Mouse (Mus musculus) heart, embryonic 12.5 days (tissue): ENCODE measurements around the gene Map3k12. TPM values are rescaled to one million over a fixed set of nuclear protein-coding genes. Genes with fewer than 3 reads are reported as not detected.

Experiments
- ATAC-seq: fragments of 200-750 bp; cut with Nextera tagmentation; 2 replicates; pipeline ENCODE4 v1.8.0; 2017; ENCODE audit warnings: moderate TSS enrichment, moderate library complexity; ENCODE audit not compliant: insufficient number of reproducible peaks, low FRiP score
- H3K27ac ChIP-seq: fragments of 300-500 bp; sonication (generic); 2 replicates; pipeline ENCODE4 v1.5.1; 2016; ENCODE audit warnings: mild to moderate bottlenecking, moderate library complexity; ENCODE audit not compliant: poor library complexity, severe bottlenecking
- H3K27me3 ChIP-seq: fragments of 300-500 bp; sonication (generic); replicated peaks from 2 replicates; pipeline ENCODE4 v1.6.1; 2016; ENCODE audit warnings: mild to moderate bottlenecking, moderate library complexity
- H3K36me3 ChIP-seq: fragments of 300-500 bp; sonication (generic); 2 replicates; pipeline ENCODE4 v1.6.1; 2016; ENCODE audit warnings: mild to moderate bottlenecking, moderate library complexity
- H3K4me1 ChIP-seq: fragments of 300-500 bp; sonication (generic); replicated peaks from 2 replicates; pipeline ENCODE4 v1.6.1; 2016; ENCODE audit warnings: mild to moderate bottlenecking
- H3K4me2 ChIP-seq: fragments of 300-500 bp; sonication (generic); 2 replicates; pipeline ENCODE4 v1.6.1; 2016; ENCODE audit warnings: mild to moderate bottlenecking, moderate library complexity
- H3K4me3 ChIP-seq: fragments of 300-500 bp; sonication (generic); 2 replicates; pipeline ENCODE4 v1.5.1; 2016; ENCODE audit warnings: mild to moderate bottlenecking
- H3K9ac ChIP-seq: fragments of 300-500 bp; sonication (generic); 2 replicates; pipeline ENCODE4 v1.6.1; 2016; ENCODE audit warnings: mild to moderate bottlenecking, moderate library complexity
- H3K9me3 ChIP-seq: fragments of 300-500 bp; sonication (generic); replicated peaks from 2 replicates; pipeline ENCODE4 v1.6.1; 2016; ENCODE audit warnings: mild to moderate bottlenecking, moderate library complexity
- WGBS: fragments of 180-500 bp; shearing (Covaris S2); methylation state at CpG from one replicate; pipeline ENCODE4 v1.1.7; 2016; 5-methylcytosine and 5-hydroxymethylcytosine counted together
- polyA plus RNA-seq: library from polyadenylated mRNA; unstranded; fragments of >200 nt; fragmentation: Nextera tagmentation; extraction: Ambion mirVana; gene quantifications from 2 replicates; pipeline ENCODE4 v1.2.1, GENCODE M21; 2016

Gene Map3k12
- polyA plus RNA-seq, 1 experiment from 2014 or later: 14.7 TPM

- peaks cover 37% of the 10 kb centered on the region for H3K36me3 ChIP-seq
- H3K27ac ChIP-seq: peak overlapping the region; percentile 99
- peak overlapping the region; percentile 88 for H3K4me2 ChIP-seq
- H3K27me3 ChIP-seq: no peaks in the 10 kb centered on the region
- ATAC-seq: no peak
- peak overlapping the region; percentile 66 for H3K4me3 ChIP-seq
- H3K4me1 ChIP-seq: peaks cover 34% of the 10 kb centered on the region
- no peaks in the 10 kb centered on the region for H3K9me3 ChIP-seq
- 53% methylated on average over 17 of the region's 17 CpGs for WGBS
- peak overlapping the region; percentile 93 for H3K9ac ChIP-seq
These were observed 2.6 kb upstream of the Map3k12 start for GRCm38 (mm10) chr15:102519211-102520141.

DNA sequence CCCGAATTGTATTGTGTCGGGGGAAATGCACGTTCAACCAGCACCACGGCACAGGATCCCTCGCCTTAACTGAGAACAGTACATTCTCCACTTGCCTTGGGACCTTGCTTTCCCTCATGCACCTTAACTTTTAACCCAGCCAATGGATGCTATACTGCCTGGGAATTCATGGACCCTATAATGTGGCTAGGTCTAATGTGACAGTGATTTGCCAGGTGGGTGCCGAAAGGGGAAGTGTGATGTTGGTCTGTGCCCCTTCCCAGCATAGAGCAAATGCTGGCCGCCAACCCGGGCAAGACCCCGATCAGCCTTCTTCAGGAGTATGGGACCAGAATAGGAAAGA is 2.0 kb upstream of the Map3k12 start:
- Histone ChIP-seq H3K4me2 (peak overlapping the region; percentile 88), H3K9ac (peak overlapping the region; percentile 93), H3K27ac (peak overlapping the region; percentile 99), H3K4me1 (peaks cover 34% of the 10 kb centered on the region), H3K4me3 (peak overlapping the region; percentile 66), H3K9me3 (no peaks in the 10 kb centered on the region), H3K36me3 (peaks cover 32% of the 10 kb centered on the region), H3K27me3 (no peaks in the 10 kb centered on the region)
- WGBS: 16% methylated on average over 9 of the region's 9 CpGs
- ATAC-seq: no peak

GRCm38 (mm10) chr15:102517976-102518858 is 1.4 kb upstream of the Map3k12 start, which contains the start of gene Tarbp2:
TSS of gene Tarbp2 (plus strand) at chr15:102518192.
- Histone ChIP-seq H3K4me1 (peaks cover 34% of the 10 kb centered on the region), H3K4me3 (peak within 1 kb of the TSS; percentile 66), H3K27me3 (no peaks in the 10 kb centered on the region), H3K9me3 (no peaks in the 10 kb centered on the region), H3K36me3 (peaks cover 28% of the 10 kb centered on the region), H3K4me2 (peak within 1 kb of the TSS; percentile 88), H3K9ac (peak within 1 kb of the TSS; percentile 93), H3K27ac (peak within 1 kb of the TSS; percentile 99)
- under 1% methylated on average over 60 of the region's 60 CpGs for WGBS
- ATAC-seq: peak; percentile 91

GRCm38 (mm10) chr15:102517631-102517975 is 739 bp upstream of the Map3k12 start:
- Histone ChIP-seq H3K9me3 (no peaks in the 10 kb centered on the region), H3K4me2 (peak overlapping the region; percentile 88), H3K36me3 (peaks cover 22% of the 10 kb centered on the region), H3K27me3 (no peaks in the 10 kb centered on the region), H3K9ac (peak overlapping the region; percentile 73), H3K4me3 (peak overlapping the region; percentile 66), H3K4me1 (peaks cover 34% of the 10 kb centered on the region), H3K27ac (peak overlapping the region; percentile 76)
- ATAC-seq: no peak
- WGBS: under 1% methylated on average over 10 of the region's 10 CpGs

GRCm38 (mm10) chr15:102516293-102516692 is 571 bp downstream of the Map3k12 start:
- ATAC-seq: no peak
- Histone ChIP-seq H3K27me3 (no peaks in the 10 kb centered on the region), H3K4me2 (peak overlapping the region; percentile 88), H3K4me3 (peak overlapping the region; percentile 66), H3K4me1 (peaks cover 46% of the 10 kb centered on the region), H3K9me3 (no peaks in the 10 kb centered on the region), H3K9ac (peak overlapping the region; percentile 73), H3K36me3 (peaks cover 9% of the 10 kb centered on the region), H3K27ac (peak overlapping the region; percentile 76)
- WGBS: 1% methylated on average over 12 of the region's 12 CpGs

DNA sequence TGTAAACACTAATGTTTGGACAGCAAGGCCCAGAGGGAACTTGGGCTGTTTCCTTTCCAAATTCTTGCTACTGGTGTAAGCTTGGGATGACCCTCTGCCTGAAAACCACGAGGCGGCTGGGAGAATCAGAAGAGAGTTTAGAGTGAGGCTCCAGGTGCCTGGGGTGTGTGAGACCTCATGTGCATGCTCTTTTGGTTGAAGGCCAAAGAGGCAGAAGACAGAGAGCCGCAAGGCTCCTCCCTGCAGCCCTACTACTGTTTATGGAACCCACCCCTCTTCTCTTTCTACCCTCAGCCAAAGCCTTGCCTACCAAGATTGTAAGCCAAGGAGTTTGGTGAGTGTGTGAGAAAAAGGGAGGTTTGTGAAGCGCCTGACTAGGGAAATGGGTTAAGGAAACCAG is 1.1 kb downstream of the Map3k12 start:
- 44% methylated on average over 4 of the region's 4 CpGs for WGBS
- Histone ChIP-seq H3K4me2 (peak overlapping the region; percentile 88), H3K27ac (no peak overlapping the region), H3K27me3 (no peaks in the 10 kb centered on the region), H3K36me3 (peaks cover 4% of the 10 kb centered on the region; the same call in 1 of the 2 replicates), H3K4me3 (peak overlapping the region; percentile 66), H3K9me3 (no peaks in the 10 kb centered on the region), H3K4me1 (peaks cover 47% of the 10 kb centered on the region), H3K9ac (peak overlapping the region; percentile 73; the same call in 1 of the 2 replicates)
- ATAC-seq: no peak

GRCm38 (mm10) chr15:102515261-102515660 is 1.6 kb downstream of the Map3k12 start:
- H3K9ac ChIP-seq: no peak overlapping the region
- ATAC-seq: no peak
- H3K4me3 ChIP-seq: no peak overlapping the region
- H3K9me3 ChIP-seq: no peaks in the 10 kb centered on the region
- H3K36me3 ChIP-seq: no peaks in the 10 kb centered on the region
- H3K27ac ChIP-seq: no peak overlapping the region
- H3K4me2 ChIP-seq: no peak overlapping the region
- H3K4me1 ChIP-seq: peaks cover 44% of the 10 kb centered on the region
- H3K27me3 ChIP-seq: no peaks in the 10 kb centered on the region
- 84% methylated on average over 2 of the region's 2 CpGs for WGBS

GRCm38 (mm10) chr15:102513004-102513403 is 3.9 kb downstream of the Map3k12 start:
- Histone ChIP-seq H3K4me3 (no peak overlapping the region), H3K9me3 (no peaks in the 10 kb centered on the region), H3K36me3 (0 out of 2 replicates have a peak, but pooled peaks cover 5% of the 10 kb centered on the region), H3K4me2 (no peak overlapping the region), H3K9ac (no peak overlapping the region), H3K27ac (no peak overlapping the region), H3K4me1 (peaks cover 50% of the 10 kb centered on the region), H3K27me3 (no peaks in the 10 kb centered on the region)
- ATAC-seq: no peak
- 76% methylated on average over 3 of the region's 3 CpGs for WGBS

GRCm38 (mm10) chr15:102512471-102512870 is 4.4 kb downstream of the Map3k12 start:
- no peak overlapping the region for H3K27ac ChIP-seq
- H3K9me3 ChIP-seq: no peaks in the 10 kb centered on the region
- peaks cover 5% of the 10 kb centered on the region; the same call in 1 of the 2 replicates for H3K36me3 ChIP-seq
- H3K4me1 ChIP-seq: peaks cover 50% of the 10 kb centered on the region
- no peak overlapping the region for H3K4me2 ChIP-seq
- no peaks in the 10 kb centered on the region for H3K27me3 ChIP-seq
- H3K4me3 ChIP-seq: no peak overlapping the region
- H3K9ac ChIP-seq: 0 out of 2 replicates have a peak overlapping the region, but pooled peaks have one; percentile 20
- no peak for ATAC-seq

DNA sequence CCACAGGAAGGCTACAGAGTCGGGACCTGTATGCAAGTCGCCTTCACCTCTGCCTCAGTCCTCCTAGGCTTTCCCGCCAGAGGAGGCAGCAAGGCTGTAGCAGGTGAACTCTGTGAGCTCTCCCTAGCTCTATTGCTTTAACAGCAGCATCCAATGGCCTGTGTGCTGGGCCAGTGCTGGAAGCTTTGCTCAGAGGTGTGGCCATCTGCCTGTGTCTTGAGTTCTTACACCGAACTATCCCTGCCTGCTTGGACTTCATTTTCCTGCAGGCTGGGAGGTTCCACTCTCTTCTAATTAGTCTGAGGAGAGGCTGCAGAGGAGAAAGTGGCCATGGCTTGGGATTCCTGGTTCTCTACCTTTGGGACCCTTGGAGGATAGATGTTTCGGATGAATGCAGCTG is 4.9 kb downstream of the Map3k12 start:
- Histone ChIP-seq H3K36me3 (peaks cover 8% of the 10 kb centered on the region; the same call in 1 of the 2 replicates), H3K27ac (0 out of 2 replicates have a peak overlapping the region, but pooled peaks have one; percentile 10), H3K27me3 (no peaks in the 10 kb centered on the region), H3K4me2 (no peak overlapping the region), H3K9me3 (no peaks in the 10 kb centered on the region), H3K4me1 (peaks cover 50% of the 10 kb centered on the region), H3K4me3 (no peak overlapping the region), H3K9ac (no peak overlapping the region; the same call in 1 of the 2 replicates)
- ATAC-seq: no peak
- WGBS: 39% methylated on average over 5 of the region's 5 CpGs
